Mouse (Mus musculus): ENCODE results near the gene Sdhaf2. TPM values are rescaled to one million over a fixed set of nuclear protein-coding genes. Genes with fewer than 3 reads are reported as not detected.

Gene Sdhaf2
- total RNA-seq (2014; fragmentation: Nextera tagmentation) (89.1 and 102 TPM in 2 replicates), total RNA-seq (2017) (145 and 154 TPM in 2 replicates), polyA plus RNA-seq (2012) (5.7 and 7.0 TPM in 2 replicates)

DNA sequence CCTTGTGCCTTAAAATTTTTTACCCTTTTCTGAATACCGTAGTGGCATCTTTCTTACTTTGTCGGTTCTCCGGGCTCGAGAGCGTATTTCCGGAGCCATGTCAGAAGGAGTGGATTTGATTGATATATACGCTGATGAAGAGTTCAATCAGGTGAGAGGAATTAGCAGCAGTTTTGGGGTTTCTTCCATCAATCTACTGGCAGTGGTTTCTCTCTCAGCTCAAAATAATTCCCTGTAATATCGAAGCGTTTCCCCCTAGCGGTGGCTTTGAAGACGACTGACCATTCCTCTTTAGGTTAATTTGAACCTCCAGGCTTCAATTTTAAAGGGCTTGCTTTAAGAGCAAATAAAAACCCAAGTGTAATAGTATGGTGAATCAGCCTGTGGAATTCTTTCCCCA is at the start of gene Sdhaf2:
Sdhaf2 (minus strand) TSS at position 233 of the 400 bp plus-strand sequence.
- H3K36me3 ChIP-seq (replicated peaks) = peaks cover 49% of the 10 kb centered on the region
- TF ChIP-seq POLR2AphosphoS5 (IDR thresholded peaks at IDR 0.05; ENCODE audit: insufficient replicate concordance, low read depth, low read length) = no peak
- peak; percentile 28; the same call in 1 of the 2 replicates for TF ChIP-seq CTCF (IDR thresholded peaks at IDR 0.05; ENCODE audit: low read depth, low read length)
- H3K27me3 ChIP-seq (ENCODE audit: insufficient read depth, low read length) = no peaks in the 10 kb centered on the region
- ATAC-seq (ENCODE audit: extremely low read depth, insufficient number of reproducible peaks, low FRiP score, poor library complexity, severe bottlenecking) (no peak), DNase-seq (ENCODE audit: low spot score) (peak; percentile 6)
- peaks cover 55% of the 10 kb centered on the region for H3K4me1 ChIP-seq (ENCODE audit: insufficient read depth, low read depth, low read length)
- H3K4me3 ChIP-seq (ENCODE audit: low read depth, low read length) = peak within 1 kb of the TSS; percentile 96
- no peaks in the 10 kb centered on the region for H3K9me3 ChIP-seq (replicated peaks)

DNA sequence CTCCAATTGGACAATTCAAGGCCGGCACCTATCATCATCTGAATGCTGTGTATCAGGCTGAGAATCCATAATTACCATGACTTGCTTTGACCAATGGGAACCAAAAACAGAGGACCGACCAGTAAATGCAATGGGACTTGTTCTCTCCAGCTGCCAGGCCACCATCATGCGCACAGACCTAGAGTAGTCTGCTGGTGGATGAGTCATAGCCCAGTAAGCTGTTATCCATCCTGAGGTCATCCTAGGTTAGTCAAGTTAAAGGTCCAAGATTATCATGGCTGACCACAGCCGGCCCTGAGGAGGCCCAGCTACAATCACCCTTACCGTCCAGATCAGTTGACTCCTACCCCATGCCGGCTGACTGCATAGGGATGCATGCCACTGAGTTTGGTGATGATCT is 43.7 kb upstream of the Sdhaf2 start:
- peaks cover 60% of the 10 kb centered on the region for H3K36me3 ChIP-seq (replicated peaks)
- H3K4me3 ChIP-seq (ENCODE audit: low read depth, low read length) = no peak overlapping the region
- ATAC-seq (ENCODE audit: extremely low read depth, insufficient number of reproducible peaks, low FRiP score, poor library complexity, severe bottlenecking) (no peak), DNase-seq (ENCODE audit: low spot score) (no peak)
- no peak for TF ChIP-seq TAL1 (conservative IDR thresholded peaks at IDR 0.05; ENCODE audit: low read depth, low read length)
- TF ChIP-seq POLR2AphosphoS5 (IDR thresholded peaks at IDR 0.05; ENCODE audit: insufficient replicate concordance, low read depth, low read length) = no peak
- TF ChIP-seq GATA2 (IDR thresholded peaks at IDR 0.05; ENCODE audit: borderline replicate concordance, low read depth, low read length) = no peak
- no peak for TF ChIP-seq GATA1 (IDR thresholded peaks at IDR 0.05; ENCODE audit: borderline replicate concordance, low read length)
- TF ChIP-seq CTCF (IDR thresholded peaks at IDR 0.05; ENCODE audit: low read depth, low read length) = no peak
- no peaks in the 10 kb centered on the region for H3K9me3 ChIP-seq (replicated peaks)
- H3K4me1 ChIP-seq (ENCODE audit: insufficient read depth, low read depth, low read length) = no peaks in the 10 kb centered on the region; the same call in 1 of the 2 replicates
- H3K27me3 ChIP-seq (ENCODE audit: insufficient read depth, low read length) = peaks cover 9% of the 10 kb centered on the region

DNA sequence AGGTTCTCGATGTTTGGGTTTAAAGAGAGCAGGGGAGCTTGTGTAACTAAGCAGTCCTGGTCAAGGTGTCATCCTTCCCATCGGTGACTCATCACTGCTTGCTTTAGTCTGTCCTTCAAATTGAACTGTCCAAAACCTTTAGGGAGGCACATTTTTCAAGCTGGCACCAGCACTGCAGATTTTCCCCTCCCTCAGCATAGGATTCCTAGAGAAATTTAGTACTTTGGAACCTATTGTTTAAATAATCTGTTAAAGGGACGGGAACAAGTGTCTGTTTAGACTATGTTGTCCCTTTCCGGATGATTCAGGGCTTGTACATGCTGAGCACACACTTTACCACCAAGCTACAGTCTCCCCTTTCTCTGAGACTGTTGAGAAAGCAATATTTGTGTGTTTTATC is 39.3 kb upstream of the Sdhaf2 start:
- Histone ChIP-seq H3K4me1 (ENCODE audit: insufficient read depth, low read depth, low read length) (peaks cover 2% of the 10 kb centered on the region; the same call in 1 of the 2 replicates), H3K4me3 (ENCODE audit: low read depth, low read length) (no peak overlapping the region), H3K9me3 (replicated peaks) (no peaks in the 10 kb centered on the region), H3K27me3 (ENCODE audit: insufficient read depth, low read length) (peaks cover 13% of the 10 kb centered on the region), H3K36me3 (replicated peaks) (peaks cover 17% of the 10 kb centered on the region)
- TF ChIP-seq POLR2AphosphoS5 (IDR thresholded peaks at IDR 0.05; ENCODE audit: insufficient replicate concordance, low read depth, low read length) (no peak), CTCF (IDR thresholded peaks at IDR 0.05; ENCODE audit: low read depth, low read length) (no peak), TAL1 (conservative IDR thresholded peaks at IDR 0.05; ENCODE audit: low read depth, low read length) (no peak), GATA2 (IDR thresholded peaks at IDR 0.05; ENCODE audit: borderline replicate concordance, low read depth, low read length) (no peak), GATA1 (IDR thresholded peaks at IDR 0.05; ENCODE audit: borderline replicate concordance, low read length) (no peak)
- ATAC-seq (ENCODE audit: extremely low read depth, insufficient number of reproducible peaks, low FRiP score, poor library complexity, severe bottlenecking) (no peak), DNase-seq (ENCODE audit: low spot score) (no peak)

DNA sequence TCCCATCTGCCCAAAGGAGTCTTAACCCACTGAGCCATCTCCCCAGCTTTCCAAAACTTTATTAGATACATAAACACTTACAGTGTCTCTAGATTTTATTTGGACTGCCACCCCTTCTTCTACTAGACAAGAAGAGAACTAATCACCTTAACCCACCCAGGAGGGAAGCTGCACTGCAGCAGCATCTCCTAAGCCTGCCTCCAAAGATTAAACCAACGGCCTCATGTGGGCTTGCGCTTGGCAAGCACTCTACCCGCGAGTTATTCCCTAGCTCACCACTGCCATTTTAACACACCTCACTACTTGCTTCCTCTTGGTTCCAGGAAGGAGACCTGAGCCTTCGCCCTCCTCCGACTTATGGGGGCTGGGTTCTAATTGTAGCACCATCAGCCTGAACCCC is 38.3 kb upstream of the Sdhaf2 start:
- no peaks in the 10 kb centered on the region for H3K9me3 ChIP-seq (replicated peaks)
- ATAC-seq (ENCODE audit: extremely low read depth, insufficient number of reproducible peaks, low FRiP score, poor library complexity, severe bottlenecking) = no peak

DNA sequence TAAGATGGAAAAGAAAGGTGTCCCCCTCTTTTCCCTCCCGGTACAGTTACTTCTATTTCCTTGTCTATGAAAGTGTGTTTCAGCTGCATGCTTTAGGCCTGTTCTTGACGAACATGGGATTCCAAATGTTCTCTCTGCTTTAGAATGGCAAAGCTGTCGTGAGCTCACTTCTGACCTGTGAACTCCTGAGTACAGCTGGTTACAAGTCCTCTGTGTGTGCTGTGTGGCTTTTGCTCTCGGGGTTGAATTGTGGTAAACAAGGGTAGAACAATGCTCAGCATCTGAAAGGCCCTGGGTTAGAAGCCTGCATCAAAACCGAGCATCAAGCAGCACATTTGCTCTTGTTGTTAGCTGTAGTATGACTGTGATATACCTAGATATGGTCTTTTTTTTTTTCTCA is 36.4 kb upstream of the Sdhaf2 start:
- DNase-seq (ENCODE audit: low spot score) = no peak
- H3K36me3 ChIP-seq (replicated peaks) = no peaks in the 10 kb centered on the region
- no peak overlapping the region for H3K4me3 ChIP-seq (ENCODE audit: low read depth, low read length)
- peaks cover 13% of the 10 kb centered on the region for H3K27me3 ChIP-seq (ENCODE audit: insufficient read depth, low read length)
- TF ChIP-seq GATA1 (IDR thresholded peaks at IDR 0.05; ENCODE audit: borderline replicate concordance, low read length) (no peak), CTCF (IDR thresholded peaks at IDR 0.05; ENCODE audit: low read depth, low read length) (no peak), TAL1 (conservative IDR thresholded peaks at IDR 0.05; ENCODE audit: low read depth, low read length) (no peak), GATA2 (IDR thresholded peaks at IDR 0.05; ENCODE audit: borderline replicate concordance, low read depth, low read length) (no peak), POLR2AphosphoS5 (IDR thresholded peaks at IDR 0.05; ENCODE audit: insufficient replicate concordance, low read depth, low read length) (no peak)
- ATAC-seq (ENCODE audit: extremely low read depth, insufficient number of reproducible peaks, low FRiP score, poor library complexity, severe bottlenecking) = no peak
- no peaks in the 10 kb centered on the region for H3K9me3 ChIP-seq (replicated peaks)
- peaks cover 2% of the 10 kb centered on the region; the same call in 1 of the 2 replicates for H3K4me1 ChIP-seq (ENCODE audit: insufficient read depth, low read depth, low read length)

More for the DNA sequence above, 38.3 kb upstream of the Sdhaf2 start:
- Histone ChIP-seq H3K36me3 (replicated peaks) (peaks cover 8% of the 10 kb centered on the region), H3K4me1 (ENCODE audit: insufficient read depth, low read depth, low read length) (peaks cover 2% of the 10 kb centered on the region; the same call in 1 of the 2 replicates), H3K4me3 (ENCODE audit: low read depth, low read length) (no peak overlapping the region), H3K27me3 (ENCODE audit: insufficient read depth, low read length) (peaks cover 13% of the 10 kb centered on the region)
- no peak for TF ChIP-seq GATA1 (IDR thresholded peaks at IDR 0.05; ENCODE audit: borderline replicate concordance, low read length)
- no peak for TF ChIP-seq TAL1 (conservative IDR thresholded peaks at IDR 0.05; ENCODE audit: low read depth, low read length)
- TF ChIP-seq POLR2AphosphoS5 (IDR thresholded peaks at IDR 0.05; ENCODE audit: insufficient replicate concordance, low read depth, low read length) = no peak
- no peak for TF ChIP-seq GATA2 (IDR thresholded peaks at IDR 0.05; ENCODE audit: borderline replicate concordance, low read depth, low read length)
- TF ChIP-seq CTCF (IDR thresholded peaks at IDR 0.05; ENCODE audit: low read depth, low read length) = no peak
- no peak for DNase-seq (ENCODE audit: low spot score)

DNA sequence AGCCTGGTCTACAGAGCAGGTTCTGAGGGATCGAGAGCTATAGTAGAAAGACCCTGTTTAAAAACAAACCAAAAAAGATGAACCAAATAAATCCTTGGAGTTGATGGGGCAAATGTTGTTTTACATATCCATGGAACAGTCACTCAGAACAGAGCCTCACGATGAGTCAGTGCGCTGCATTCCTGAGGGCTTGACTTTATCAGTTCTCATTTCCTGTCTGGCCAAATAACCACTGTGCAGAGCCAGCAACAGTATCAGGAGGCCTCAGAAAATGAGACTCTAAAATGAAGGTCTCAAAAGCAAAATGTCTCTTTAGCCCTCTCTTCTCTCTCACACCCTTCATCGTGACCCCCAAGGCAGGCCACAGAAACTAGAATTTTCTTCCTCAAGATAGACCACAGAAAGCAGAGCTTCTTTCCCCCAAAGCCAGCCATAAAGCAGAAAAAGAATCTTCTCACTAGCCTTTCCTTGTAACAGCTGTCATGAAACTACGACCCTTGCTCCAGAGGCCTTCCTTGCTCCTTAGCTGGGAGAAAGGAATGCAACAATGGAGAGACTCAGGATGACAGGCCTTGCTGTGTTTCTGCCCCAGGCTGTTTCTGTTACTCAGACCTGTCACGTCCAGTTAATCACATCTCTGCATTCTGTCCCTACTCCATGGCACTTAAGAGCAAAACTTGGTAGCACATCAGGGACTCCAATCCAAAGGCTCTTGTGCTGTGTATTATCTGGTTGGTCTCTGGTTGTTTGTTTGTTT is 35.8 kb upstream of the Sdhaf2 start:
- H3K4me3 ChIP-seq (ENCODE audit: low read depth, low read length) = no peak overlapping the region
- TF ChIP-seq POLR2AphosphoS5 (IDR thresholded peaks at IDR 0.05; ENCODE audit: insufficient replicate concordance, low read depth, low read length) = no peak
- TF ChIP-seq TAL1 (conservative IDR thresholded peaks at IDR 0.05; ENCODE audit: low read depth, low read length) = no peak
- no peak for TF ChIP-seq CTCF (IDR thresholded peaks at IDR 0.05; ENCODE audit: low read depth, low read length)
- no peak for TF ChIP-seq GATA2 (IDR thresholded peaks at IDR 0.05; ENCODE audit: borderline replicate concordance, low read depth, low read length)
- TF ChIP-seq GATA1 (IDR thresholded peaks at IDR 0.05; ENCODE audit: borderline replicate concordance, low read length) = no peak
- peaks cover 6% of the 10 kb centered on the region for H3K4me1 ChIP-seq (ENCODE audit: insufficient read depth, low read depth, low read length)
- H3K36me3 ChIP-seq (replicated peaks) = no peaks in the 10 kb centered on the region
- ATAC-seq (ENCODE audit: extremely low read depth, insufficient number of reproducible peaks, low FRiP score, poor library complexity, severe bottlenecking) (no peak), DNase-seq (ENCODE audit: low spot score) (no peak)
- H3K9me3 ChIP-seq (replicated peaks) = no peaks in the 10 kb centered on the region
- H3K27me3 ChIP-seq (ENCODE audit: insufficient read depth, low read length) = peaks cover 13% of the 10 kb centered on the region
